Mouse (Mus musculus): ENCODE data around the gene Cst7. TPM values are rescaled to one million over a fixed set of nuclear protein-coding genes. Genes with fewer than 3 reads are reported as not detected.

Gene Cst7
- polyA plus RNA-seq, 1 experiment from 2014 or later: 0.36 TPM

Other genes with a start within 250 kb of the Cst7 start
- gene Gm10130, start 246.7 kb upstream of the Cst7 start, polyA plus RNA-seq (2014; fragmentation: Nextera tagmentation; extraction: Ambion mirVana): 1.7 and 2.6 TPM in 2 replicates
- gene 3300002I08Rik, start 207.7 kb upstream of the Cst7 start, polyA plus RNA-seq (2014; fragmentation: Nextera tagmentation; extraction: Ambion mirVana): 9.4 and 9.9 TPM in 2 replicates
- 8.9 and 9.0 TPM in 2 replicates for gene Zfp442, start 118.9 kb upstream of the Cst7 start, polyA plus RNA-seq (2014; fragmentation: Nextera tagmentation; extraction: Ambion mirVana)
- gene Zfp345, start 85.3 kb upstream of the Cst7 start, polyA plus RNA-seq (2014; fragmentation: Nextera tagmentation; extraction: Ambion mirVana): 0.12 TPM in 1 of 2 replicates, not detected in the other
- 25.3 and 26.2 TPM in 2 replicates for gene Apmap, start 38.2 kb downstream of the Cst7 start, polyA plus RNA-seq (2014; fragmentation: Nextera tagmentation; extraction: Ambion mirVana)
- 4.2 and 5.7 TPM in 2 replicates for gene Acss1, start 98.1 kb downstream of the Cst7 start, polyA plus RNA-seq (2014; fragmentation: Nextera tagmentation; extraction: Ambion mirVana)
- gene Vsx1, start 118.9 kb downstream of the Cst7 start, polyA plus RNA-seq (2014; fragmentation: Nextera tagmentation; extraction: Ambion mirVana): not detected in 2 replicates
- 21.8 and 22.6 TPM in 2 replicates for gene Entpd6, start 178.6 kb downstream of the Cst7 start, polyA plus RNA-seq (2014; fragmentation: Nextera tagmentation; extraction: Ambion mirVana)
- 39.4 and 48.9 TPM in 2 replicates for gene Pygb, start 216.3 kb downstream of the Cst7 start, polyA plus RNA-seq (2014; fragmentation: Nextera tagmentation; extraction: Ambion mirVana)

Measured in limb, embryonic 11.5 days (tissue).